Mouse (Mus musculus): ENCODE measurements at regions not wholly inside any gene's neighbourhood (a gene's known extent, or its start where the extent isn't known, plus 50 kb on each side); places are given as distances from the start of the nearest gene placed in this dataset.
"Not testable (repeated sequence)": the region's sequence is repeated elsewhere in the genome, so short reads cannot be mapped to it uniquely, and the experiment has no call there.

DNA sequence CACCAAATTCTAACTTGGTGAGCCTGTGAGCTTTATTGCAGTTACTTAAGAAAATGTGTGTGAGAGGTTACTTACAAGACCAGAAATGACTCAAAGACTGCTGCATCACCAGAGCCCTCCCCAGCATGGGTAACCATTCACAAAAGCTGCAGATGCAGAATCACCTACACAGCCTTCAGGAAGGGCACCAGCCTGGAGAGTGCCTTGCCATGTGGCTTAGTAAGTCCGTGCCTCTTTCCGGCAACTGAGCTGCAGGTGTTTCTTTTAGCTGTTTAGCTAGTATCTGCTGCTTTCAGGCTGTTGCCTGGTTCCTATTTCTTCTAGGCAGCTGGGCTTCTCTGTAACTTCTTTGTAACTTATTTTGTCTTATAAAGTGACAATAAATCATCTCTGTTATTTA, 213.2 kb upstream of the Stxbp6 start:
- Histone ChIP-seq H3K27ac (ENCODE audit: low read length) (no peak overlapping the region), H3K27me3 (ENCODE audit: control insufficient read depth, insufficient read depth, low read length) (no peaks in the 10 kb centered on the region), H3K4me1 (ENCODE audit: control insufficient read depth, insufficient read depth, low read length) (no peaks in the 10 kb centered on the region), H3K36me3 (ENCODE audit: control insufficient read depth, insufficient read depth, low read length) (no peaks in the 10 kb centered on the region), H3K9ac (replicated peaks; ENCODE audit: low read depth, low read length) (no peak overlapping the region), H3K9me3 (ENCODE audit: control insufficient read depth, low read depth, low read length) (no peaks in the 10 kb centered on the region), H3K4me3 (ENCODE audit: low read depth, low read length) (no peak overlapping the region), H3K4me2 (replicated peaks; ENCODE audit: low read depth, low read length) (no peak overlapping the region)
- WGBS, result 37% methylated on average over 2 of the region's 2 CpGs
- ATAC-seq (ENCODE audit: insufficient number of reproducible peaks, insufficient read depth, low FRiP score, low read depth), result no peak

GRCm38 (mm10) chr12:45256309-45256708, 181.8 kb upstream of the Stxbp6 start:
- Histone ChIP-seq H3K4me2 (replicated peaks; ENCODE audit: low read depth, low read length) (no peak overlapping the region), H3K36me3 (ENCODE audit: control insufficient read depth, insufficient read depth, low read length) (no peaks in the 10 kb centered on the region), H3K27me3 (ENCODE audit: control insufficient read depth, insufficient read depth, low read length) (no peaks in the 10 kb centered on the region), H3K9me3 (ENCODE audit: control insufficient read depth, low read depth, low read length) (no peaks in the 10 kb centered on the region), H3K4me1 (ENCODE audit: control insufficient read depth, insufficient read depth, low read length) (no peaks in the 10 kb centered on the region), H3K9ac (replicated peaks; ENCODE audit: low read depth, low read length) (no peak overlapping the region), H3K4me3 (ENCODE audit: low read depth, low read length) (no peak overlapping the region), H3K27ac (ENCODE audit: low read length) (no peak overlapping the region)
- peak; percentile 42; the same call in 1 of the 2 replicates for ATAC-seq (ENCODE audit: insufficient number of reproducible peaks, insufficient read depth, low FRiP score, low read depth)
- 87% methylated on average over 5 of the region's 5 CpGs for WGBS

GRCm38 (mm10) chr12:45211131-45211530, 136.6 kb upstream of the Stxbp6 start:
- H3K27me3 ChIP-seq (ENCODE audit: control insufficient read depth, insufficient read depth, low read length), result no peaks in the 10 kb centered on the region
- H3K4me1 ChIP-seq (ENCODE audit: control insufficient read depth, insufficient read depth, low read length), result no peaks in the 10 kb centered on the region
- H3K9ac ChIP-seq (replicated peaks; ENCODE audit: low read depth, low read length), result no peak overlapping the region
- ATAC-seq (ENCODE audit: insufficient number of reproducible peaks, insufficient read depth, low FRiP score, low read depth), result no peak
- no peak overlapping the region for H3K27ac ChIP-seq (ENCODE audit: low read length)
- H3K9me3 ChIP-seq (ENCODE audit: control insufficient read depth, low read depth, low read length), result no peaks in the 10 kb centered on the region
- no peak overlapping the region for H3K4me3 ChIP-seq (ENCODE audit: low read depth, low read length)
- WGBS, result 96% methylated on average over 1 of the region's 1 CpGs
- no peaks in the 10 kb centered on the region for H3K36me3 ChIP-seq (ENCODE audit: control insufficient read depth, insufficient read depth, low read length)
- no peak overlapping the region for H3K4me2 ChIP-seq (replicated peaks; ENCODE audit: low read depth, low read length)

DNA sequence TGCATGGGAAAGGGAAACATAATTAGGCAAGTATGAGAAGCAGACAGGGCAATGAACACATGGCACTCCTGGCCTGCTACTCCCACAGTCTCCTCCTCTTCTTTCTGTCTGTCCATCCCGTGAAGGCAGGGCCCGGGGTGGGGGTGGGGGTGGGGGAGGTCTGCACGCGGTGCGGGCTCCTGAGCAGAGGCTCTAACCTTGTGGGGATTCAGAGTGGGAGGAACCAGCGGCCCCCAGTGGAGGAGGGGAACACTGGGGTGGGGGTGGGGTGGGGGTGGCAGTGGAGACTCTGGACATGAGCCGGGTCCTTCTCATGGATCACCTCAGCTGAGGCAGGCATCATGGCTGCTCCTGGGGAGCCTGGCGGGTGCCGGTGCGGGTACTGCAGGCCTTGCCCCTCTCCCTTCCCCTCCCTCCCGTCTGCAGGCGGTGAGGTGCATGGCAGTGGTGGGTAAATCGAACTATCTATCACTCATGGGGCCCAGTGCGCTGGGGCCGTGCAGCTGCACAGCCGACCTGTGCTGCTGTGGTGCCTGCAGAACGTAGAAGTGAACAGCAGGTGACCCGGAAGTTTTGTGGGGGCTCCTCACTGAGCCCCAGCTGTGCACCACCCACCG, 120.9 kb upstream of the Stxbp6 start:
- H3K36me3 ChIP-seq (ENCODE audit: control insufficient read depth, insufficient read depth, low read length), result no peaks in the 10 kb centered on the region
- H3K9me3 ChIP-seq (ENCODE audit: control insufficient read depth, low read depth, low read length), result no peaks in the 10 kb centered on the region
- no peak overlapping the region for H3K9ac ChIP-seq (replicated peaks; ENCODE audit: low read depth, low read length)
- H3K4me2 ChIP-seq (replicated peaks; ENCODE audit: low read depth, low read length), result no peak overlapping the region
- H3K4me3 ChIP-seq (ENCODE audit: low read depth, low read length), result no peak overlapping the region
- H3K27ac ChIP-seq (ENCODE audit: low read length), result no peak overlapping the region
- no peaks in the 10 kb centered on the region for H3K27me3 ChIP-seq (ENCODE audit: control insufficient read depth, insufficient read depth, low read length)
- no peak; the same call in 1 of the 2 replicates for ATAC-seq (ENCODE audit: insufficient number of reproducible peaks, insufficient read depth, low FRiP score, low read depth)
- no peaks in the 10 kb centered on the region for H3K4me1 ChIP-seq (ENCODE audit: control insufficient read depth, insufficient read depth, low read length)
- WGBS, result 59% methylated on average over 19 of the region's 19 CpGs

- Histone ChIP-seq H3K9me3 (ENCODE audit: control insufficient read depth, low read depth, low read length) (no peaks in the 10 kb centered on the region), H3K27ac (ENCODE audit: low read length) (no peak overlapping the region), H3K36me3 (ENCODE audit: control insufficient read depth, insufficient read depth, low read length) (no peaks in the 10 kb centered on the region), H3K27me3 (ENCODE audit: control insufficient read depth, insufficient read depth, low read length) (no peaks in the 10 kb centered on the region), H3K4me1 (ENCODE audit: control insufficient read depth, insufficient read depth, low read length) (no peaks in the 10 kb centered on the region), H3K4me2 (replicated peaks; ENCODE audit: low read depth, low read length) (no peak overlapping the region), H3K9ac (replicated peaks; ENCODE audit: low read depth, low read length) (no peak overlapping the region), H3K4me3 (ENCODE audit: low read depth, low read length) (no peak overlapping the region)
- no peak for ATAC-seq (ENCODE audit: insufficient number of reproducible peaks, insufficient read depth, low FRiP score, low read depth)
- 7% methylated on average over 6 of the region's 6 CpGs for WGBS
These were observed 112.6 kb upstream of the Stxbp6 start for GRCm38 (mm10) chr12:45187149-45187548.

GRCm38 (mm10) chr12:45184510-45184909, 110.0 kb upstream of the Stxbp6 start:
- H3K27me3 ChIP-seq (ENCODE audit: control insufficient read depth, insufficient read depth, low read length), result no peaks in the 10 kb centered on the region
- WGBS, result 77% methylated on average over 3 of the region's 3 CpGs
- ATAC-seq (ENCODE audit: insufficient number of reproducible peaks, insufficient read depth, low FRiP score, low read depth), result no peak
- H3K4me3 ChIP-seq (ENCODE audit: low read depth, low read length), result no peak overlapping the region
- no peaks in the 10 kb centered on the region for H3K36me3 ChIP-seq (ENCODE audit: control insufficient read depth, insufficient read depth, low read length)
- no peaks in the 10 kb centered on the region for H3K9me3 ChIP-seq (ENCODE audit: control insufficient read depth, low read depth, low read length)
- H3K9ac ChIP-seq (replicated peaks; ENCODE audit: low read depth, low read length), result no peak overlapping the region
- H3K4me1 ChIP-seq (ENCODE audit: control insufficient read depth, insufficient read depth, low read length), result no peaks in the 10 kb centered on the region
- H3K4me2 ChIP-seq (replicated peaks; ENCODE audit: low read depth, low read length), result no peak overlapping the region
- H3K27ac ChIP-seq (ENCODE audit: low read length), result no peak overlapping the region

DNA sequence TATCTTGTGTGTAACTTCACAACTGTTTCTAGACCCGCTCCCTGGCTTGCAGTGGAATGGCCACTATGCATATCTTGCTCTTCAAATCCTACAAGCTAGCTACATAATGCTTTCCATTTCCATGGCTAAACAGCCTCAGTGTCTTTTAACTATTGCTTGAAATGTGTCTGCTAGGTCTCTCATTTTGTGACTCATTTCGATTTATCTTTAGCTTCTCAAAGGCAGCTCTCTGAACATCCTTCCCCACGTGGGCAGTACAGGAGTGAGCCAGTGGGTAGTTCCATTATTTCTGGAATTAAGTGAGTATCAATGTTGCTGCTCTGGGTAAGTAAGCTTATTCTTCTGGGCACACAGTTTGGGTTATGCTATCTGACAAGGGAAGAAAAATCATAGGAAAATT, 102.9 kb upstream of the Stxbp6 start:
- no peaks in the 10 kb centered on the region for H3K36me3 ChIP-seq (ENCODE audit: control insufficient read depth, insufficient read depth, low read length)
- no peak overlapping the region for H3K4me3 ChIP-seq (ENCODE audit: low read depth, low read length)
- 89% methylated on average over 3 of the region's 3 CpGs for WGBS
- no peak overlapping the region for H3K4me2 ChIP-seq (replicated peaks; ENCODE audit: low read depth, low read length)
- H3K9me3 ChIP-seq (ENCODE audit: control insufficient read depth, low read depth, low read length), result no peaks in the 10 kb centered on the region
- no peak overlapping the region for H3K27ac ChIP-seq (ENCODE audit: low read length)
- H3K4me1 ChIP-seq (ENCODE audit: control insufficient read depth, insufficient read depth, low read length), result no peaks in the 10 kb centered on the region
- no peak overlapping the region for H3K9ac ChIP-seq (replicated peaks; ENCODE audit: low read depth, low read length)
- ATAC-seq (ENCODE audit: insufficient number of reproducible peaks, insufficient read depth, low FRiP score, low read depth), result no peak
- H3K27me3 ChIP-seq (ENCODE audit: control insufficient read depth, insufficient read depth, low read length), result no peaks in the 10 kb centered on the region

GRCm38 (mm10) chr12:45175259-45175658, 100.8 kb upstream of the Stxbp6 start:
- 80% methylated on average over 2 of the region's 2 CpGs for WGBS
- ATAC-seq (ENCODE audit: insufficient number of reproducible peaks, insufficient read depth, low FRiP score, low read depth); H3K27me3 ChIP-seq (ENCODE audit: control insufficient read depth, insufficient read depth, low read length); H3K4me3 ChIP-seq (ENCODE audit: low read depth, low read length); H3K36me3 ChIP-seq (ENCODE audit: control insufficient read depth, insufficient read depth, low read length); H3K4me2 ChIP-seq (replicated peaks; ENCODE audit: low read depth, low read length); H3K27ac ChIP-seq (ENCODE audit: low read length); H3K9me3 ChIP-seq (ENCODE audit: control insufficient read depth, low read depth, low read length); H3K4me1 ChIP-seq (ENCODE audit: control insufficient read depth, insufficient read depth, low read length); H3K9ac ChIP-seq (replicated peaks; ENCODE audit: low read depth, low read length): not testable (repeated sequence)

Data from stomach, embryonic 14.5 days (tissue).